Mouse (Mus musculus) stomach, embryonic 16.5 days (tissue): ENCODE results near the gene Dab2ip. TPM values are rescaled to one million over a fixed set of nuclear protein-coding genes. Genes with fewer than 3 reads are reported as not detected.

Experiments used
- ATAC-seq: fragments of 200-750 bp; cut with Nextera tagmentation; 2 replicates; pipeline ENCODE4 v1.8.0; 2017; ENCODE audit warnings: moderate number of reproducible peaks, moderate TSS enrichment; ENCODE audit not compliant: insufficient read depth, low FRiP score
- H3K27ac ChIP-seq: fragments of 300-500 bp; sonication (generic); 2 replicates; pipeline ENCODE4 v1.5.1; 2014; ENCODE audit warnings: low read length
- H3K27me3 ChIP-seq: fragments of 300-500 bp; sonication (generic); 2 replicates; pipeline ENCODE4 v1.6.1; 2014; ENCODE audit warnings: low read length, control low read depth, mixed read lengths; ENCODE audit not compliant: control insufficient read depth, insufficient read depth
- H3K36me3 ChIP-seq: fragments of 300-500 bp; sonication (generic); 2 replicates; pipeline ENCODE4 v1.6.1; 2014; ENCODE audit warnings: low read length; ENCODE audit not compliant: control insufficient read depth, insufficient read depth
- H3K4me1 ChIP-seq: fragments of 300-500 bp; sonication (generic); 2 replicates; pipeline ENCODE4 v1.6.1; 2014; ENCODE audit warnings: low read length, control low read depth, mixed read lengths; ENCODE audit not compliant: control insufficient read depth, insufficient read depth
- H3K4me2 ChIP-seq: fragments of 300-500 bp; sonication (generic); 2 replicates; pipeline ENCODE4 v1.6.1; 2014; ENCODE audit warnings: low read depth, low read length, mixed read lengths
- H3K4me3 ChIP-seq: fragments of 300-500 bp; sonication (generic); replicated peaks from 2 replicates; pipeline ENCODE4 v1.5.1; 2014; ENCODE audit warnings: mild to moderate bottlenecking, low read length
- H3K9ac ChIP-seq: fragments of 300-500 bp; sonication (generic); 2 replicates; pipeline ENCODE4 v1.6.1; 2014; ENCODE audit warnings: low read length
- H3K9me3 ChIP-seq: fragments of 300-500 bp; sonication (generic); replicated peaks from 2 replicates; pipeline ENCODE4 v1.6.1; 2016; ENCODE audit warnings: low read length, control low read depth; ENCODE audit not compliant: control insufficient read depth
- WGBS: fragments of 180-500 bp; shearing (Covaris S2); extraction: QIAGEN DNeasy Blood & Tissue Kit; methylation state at CpG from one replicate; pipeline ENCODE4 v1.1.7; 2014; 5-methylcytosine and 5-hydroxymethylcytosine counted together
- polyA plus RNA-seq: library from polyadenylated mRNA; unstranded; fragments of >200 nt; fragmentation: Nextera tagmentation; extraction: Ambion mirVana; gene quantifications from 2 replicates; pipeline ENCODE4 v1.2.1, GENCODE M21; 2015

Dab2ip gene
- polyA plus RNA-seq, 1 experiment from 2014 or later: 31.2 TPM

DNA sequence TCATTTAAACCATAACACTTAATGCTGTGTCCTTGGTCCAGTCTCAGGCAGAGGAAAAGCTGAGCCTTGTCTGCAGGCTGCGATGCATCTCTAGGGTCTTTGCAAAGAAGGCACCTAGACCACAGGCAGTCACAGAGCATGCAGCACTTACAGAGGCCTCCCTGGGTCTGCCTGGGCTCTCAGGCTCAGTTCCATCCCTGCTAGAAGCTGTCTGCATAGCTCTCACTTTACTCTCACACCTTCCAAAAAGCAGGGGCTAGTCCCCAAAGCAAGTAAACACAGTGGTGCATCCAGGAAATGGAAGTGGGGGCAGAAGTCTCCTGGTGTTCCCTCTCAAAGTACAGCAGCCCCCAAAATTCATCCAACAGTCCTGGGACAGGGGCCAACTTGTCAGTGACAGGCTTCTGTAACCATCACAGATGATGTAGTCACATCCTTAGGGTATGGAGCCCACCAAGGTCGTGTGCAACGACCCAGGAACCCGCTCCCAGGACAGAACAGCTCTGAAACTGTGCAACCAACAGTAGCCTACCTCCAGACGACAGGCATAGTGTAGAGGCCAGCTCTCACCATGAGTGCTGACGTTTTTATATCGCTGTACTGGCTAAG, 192.6 kb downstream of the Dab2ip start:
- H3K4me3 ChIP-seq: no peak overlapping the region
- no peaks in the 10 kb centered on the region for H3K36me3 ChIP-seq
- no peaks in the 10 kb centered on the region for H3K27me3 ChIP-seq
- H3K27ac ChIP-seq: no peak overlapping the region
- ATAC-seq: no peak
- H3K4me1 ChIP-seq: no peaks in the 10 kb centered on the region
- H3K9me3 ChIP-seq: no peaks in the 10 kb centered on the region
- WGBS: 61% methylated on average over 7 of the region's 7 CpGs
- H3K4me2 ChIP-seq: no peak overlapping the region
- 0 out of 2 replicates have a peak overlapping the region, but pooled peaks have one; percentile 8 for H3K9ac ChIP-seq

DNA sequence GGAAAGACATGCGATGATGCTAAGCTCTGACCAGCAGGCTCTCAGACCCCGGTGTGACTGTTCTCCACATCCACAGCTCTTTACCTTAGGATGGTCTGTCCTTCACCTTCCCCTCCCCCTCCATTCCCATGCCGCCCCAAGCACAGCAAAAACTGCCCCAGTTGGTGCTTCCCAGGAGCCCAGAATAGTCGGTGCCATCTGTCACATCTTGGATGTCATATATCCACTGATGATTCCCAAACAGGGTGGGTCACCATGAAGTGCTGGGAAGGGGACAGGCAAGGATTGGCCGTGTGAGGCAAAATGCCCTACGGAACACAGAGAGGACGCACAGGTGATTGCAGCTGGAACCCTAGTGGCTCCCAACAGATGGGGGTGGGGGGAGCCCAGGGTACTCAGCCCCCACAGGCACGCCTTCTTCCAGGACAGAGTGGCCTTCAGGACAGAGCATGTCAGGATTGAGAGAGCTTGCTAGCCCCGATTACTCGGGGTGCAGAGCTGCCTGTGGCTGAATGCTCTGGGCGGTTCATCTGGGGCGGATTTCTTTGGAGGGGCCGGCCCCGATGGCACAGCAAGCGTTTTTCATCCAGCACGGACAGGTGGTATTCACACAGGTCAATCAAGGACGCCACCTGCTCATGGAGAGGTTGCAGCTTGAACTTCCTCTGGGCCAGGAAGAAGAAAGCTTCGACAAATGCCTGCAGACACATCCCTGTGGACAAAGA, 193.9 kb downstream of the Dab2ip start:
- ATAC-seq: no peak
- 72% methylated on average over 18 of the region's 18 CpGs for WGBS

DNA sequence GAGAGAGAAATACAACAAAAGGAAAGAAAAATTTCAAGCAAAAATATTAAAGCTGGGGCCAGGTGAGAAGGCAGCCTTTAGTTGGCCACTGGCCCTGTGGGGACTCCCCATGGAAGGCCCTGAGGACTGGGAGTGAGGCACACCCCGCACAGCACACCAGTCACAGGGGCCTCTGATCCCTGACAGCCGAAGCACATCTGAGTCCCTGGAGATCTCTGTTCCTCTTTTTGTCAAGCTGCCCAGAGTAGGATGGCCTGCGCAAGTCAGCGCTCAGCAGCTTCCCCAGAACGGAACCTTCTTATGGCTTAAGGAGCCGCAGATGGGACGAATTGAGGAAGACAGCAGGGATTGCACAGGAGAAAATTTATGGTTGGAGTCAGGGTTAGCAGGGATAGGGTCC, 198.4 kb downstream of the Dab2ip start:
- Histone ChIP-seq H3K4me1 (no peaks in the 10 kb centered on the region), H3K4me3 (no peak overlapping the region), H3K36me3 (no peaks in the 10 kb centered on the region), H3K4me2 (no peak overlapping the region), H3K27me3 (0 out of 2 replicates have a peak, but pooled peaks cover 2% of the 10 kb centered on the region), H3K27ac (no peak overlapping the region), H3K9ac (no peak overlapping the region), H3K9me3 (no peaks in the 10 kb centered on the region)
- no peak for ATAC-seq
- 54% methylated on average over 7 of the region's 7 CpGs for WGBS

More for the DNA sequence above, 193.9 kb downstream of the Dab2ip start:
- Histone ChIP-seq H3K9ac (no peak overlapping the region), H3K36me3 (no peaks in the 10 kb centered on the region), H3K27ac (no peak overlapping the region), H3K4me2 (no peak overlapping the region), H3K27me3 (0 out of 2 replicates have a peak, but pooled peaks cover 2% of the 10 kb centered on the region), H3K4me3 (no peak overlapping the region), H3K9me3 (no peaks in the 10 kb centered on the region), H3K4me1 (no peaks in the 10 kb centered on the region)

- 44% methylated on average over 8 of the region's 8 CpGs for WGBS
- no peak overlapping the region for H3K4me2 ChIP-seq
- H3K27ac ChIP-seq: no peak overlapping the region
- H3K36me3 ChIP-seq: no peaks in the 10 kb centered on the region
- no peak overlapping the region for H3K9ac ChIP-seq
- H3K4me1 ChIP-seq: no peaks in the 10 kb centered on the region
- no peak overlapping the region for H3K4me3 ChIP-seq
- ATAC-seq: no peak
- 0 out of 2 replicates have a peak, but pooled peaks cover 2% of the 10 kb centered on the region for H3K27me3 ChIP-seq
- H3K9me3 ChIP-seq: no peaks in the 10 kb centered on the region
Observed at GRCm38 (mm10) chr2:35760352-35760751, 202.3 kb downstream of the Dab2ip start.

DNA sequence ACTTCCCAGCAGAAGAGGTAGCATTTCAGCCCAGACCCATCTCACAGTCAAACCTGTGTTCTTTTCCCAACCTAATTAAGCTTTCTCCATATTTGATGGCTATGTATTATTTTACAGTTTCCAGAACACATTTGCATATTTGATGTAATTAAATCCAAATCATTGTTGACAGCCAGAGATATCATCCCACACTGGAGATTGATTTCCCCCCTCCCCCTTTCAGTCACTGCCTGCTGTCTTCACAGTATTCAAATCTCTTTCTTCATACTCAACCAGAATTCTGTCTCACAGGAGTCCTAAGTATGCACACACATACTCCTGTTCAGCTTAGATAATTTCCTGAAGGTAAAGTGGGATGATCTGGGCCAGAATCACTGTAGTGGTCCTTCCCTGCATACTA, 202.8 kb downstream of the Dab2ip start:
- no peak overlapping the region for H3K9ac ChIP-seq
- no peaks in the 10 kb centered on the region for H3K9me3 ChIP-seq
- H3K27me3 ChIP-seq: 0 out of 2 replicates have a peak, but pooled peaks cover under 1% of the 10 kb centered on the region
- H3K4me3 ChIP-seq: no peak overlapping the region
- H3K36me3 ChIP-seq: no peaks in the 10 kb centered on the region
- ATAC-seq: no peak
- no peak overlapping the region for H3K27ac ChIP-seq
- H3K4me2 ChIP-seq: no peak overlapping the region
- H3K4me1 ChIP-seq: no peaks in the 10 kb centered on the region

GRCm38 (mm10) chr2:35761458-35761857, 203.4 kb downstream of the Dab2ip start:
- Histone ChIP-seq H3K9ac (no peak overlapping the region), H3K27ac (no peak overlapping the region), H3K4me2 (no peak overlapping the region), H3K4me1 (no peaks in the 10 kb centered on the region), H3K4me3 (no peak overlapping the region), H3K27me3 (no peaks in the 10 kb centered on the region), H3K9me3 (no peaks in the 10 kb centered on the region), H3K36me3 (no peaks in the 10 kb centered on the region)
- 86% methylated on average over 5 of the region's 5 CpGs for WGBS
- ATAC-seq: no peak

GRCm38 (mm10) chr2:35763818-35764217, 205.8 kb downstream of the Dab2ip start:
- Histone ChIP-seq H3K9ac (no peak overlapping the region), H3K9me3 (no peaks in the 10 kb centered on the region), H3K27me3 (no peaks in the 10 kb centered on the region), H3K4me2 (no peak overlapping the region), H3K27ac (no peak overlapping the region), H3K4me3 (no peak overlapping the region), H3K4me1 (no peaks in the 10 kb centered on the region), H3K36me3 (no peaks in the 10 kb centered on the region)
- ATAC-seq: no peak
- WGBS: 88% methylated on average over 7 of the region's 7 CpGs

GRCm38 (mm10) chr2:35764328-35764727, 206.3 kb downstream of the Dab2ip start:
- 40% methylated on average over 8 of the region's 8 CpGs for WGBS

DNA sequence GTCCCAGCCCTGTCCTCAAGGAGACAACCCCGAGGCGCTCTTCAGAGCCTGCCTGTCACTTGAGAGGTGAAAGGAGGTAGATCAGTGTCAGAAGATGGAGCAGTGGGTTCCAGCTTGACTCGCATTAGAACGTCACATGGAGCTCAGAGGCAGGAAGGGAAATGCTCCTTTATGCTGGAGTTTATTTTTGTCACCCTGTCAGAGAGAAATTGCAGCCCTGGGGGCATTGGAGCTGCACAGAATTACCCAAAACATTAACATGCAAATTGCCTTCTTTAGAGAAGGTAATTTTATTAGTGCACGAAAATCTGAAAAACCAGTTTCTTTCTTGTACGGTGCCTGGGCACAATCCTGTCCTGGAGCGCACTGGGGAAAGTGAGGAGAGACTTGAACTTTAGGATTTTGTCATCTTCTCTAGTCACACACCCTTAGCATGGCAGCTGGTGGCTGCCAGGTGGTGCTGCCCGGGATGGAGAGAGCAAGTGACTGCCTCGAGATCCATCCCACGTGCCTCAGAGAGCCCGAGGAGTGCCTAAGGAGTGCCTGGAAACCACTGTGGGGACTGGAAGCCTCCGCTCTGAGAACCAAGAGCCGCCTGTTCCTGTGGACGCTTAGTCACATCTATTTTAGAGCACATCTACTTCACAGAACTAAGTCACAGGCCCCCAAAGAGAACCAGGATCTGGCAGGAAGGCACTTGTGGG, 209.9 kb downstream of the Dab2ip start:
- Histone ChIP-seq H3K36me3 (no peaks in the 10 kb centered on the region), H3K4me1 (no peaks in the 10 kb centered on the region), H3K9me3 (no peaks in the 10 kb centered on the region), H3K4me3 (no peak overlapping the region), H3K27ac (no peak overlapping the region), H3K4me2 (no peak overlapping the region), H3K27me3 (no peaks in the 10 kb centered on the region), H3K9ac (no peak overlapping the region)
- ATAC-seq: no peak
- 52% methylated on average over 14 of the region's 14 CpGs for WGBS

More at GRCm38 (mm10) chr2:35764328-35764727, 206.3 kb downstream of the Dab2ip start:
- no peaks in the 10 kb centered on the region for H3K9me3 ChIP-seq
- no peak overlapping the region for H3K4me3 ChIP-seq
- no peak overlapping the region for H3K4me2 ChIP-seq
- H3K4me1 ChIP-seq: no peaks in the 10 kb centered on the region
- H3K27ac ChIP-seq: no peak overlapping the region
- H3K27me3 ChIP-seq: no peaks in the 10 kb centered on the region
- no peak for ATAC-seq
- H3K36me3 ChIP-seq: no peaks in the 10 kb centered on the region
- no peak overlapping the region for H3K9ac ChIP-seq
